ENCODE assay signal across 18 mouse cellular contexts in the genomic region with DNA sequence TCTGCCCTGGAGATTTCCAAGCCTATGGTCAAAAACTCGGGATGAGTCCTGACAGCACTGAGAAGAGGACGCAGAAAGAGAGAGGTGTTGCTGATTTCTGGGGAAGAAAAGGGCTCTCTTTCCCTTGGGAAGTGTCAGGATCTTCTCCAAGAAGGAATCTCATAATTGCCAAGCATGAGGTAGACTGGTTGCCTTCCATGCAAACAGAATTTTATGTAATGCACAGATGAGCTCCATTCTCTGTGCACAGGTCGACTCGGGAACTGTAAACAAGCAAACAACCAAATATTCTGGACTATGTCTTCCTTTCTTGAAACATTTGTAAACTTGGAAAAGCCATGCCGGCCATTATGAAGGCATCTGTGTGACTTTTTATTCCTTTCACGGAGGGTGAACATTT. TPM values are rescaled to one million over a fixed set of nuclear protein-coding genes. Genes with fewer than 3 reads are reported as not detected.
"Had no signal": no experiment of that assay in that cellular context is flagged by ENCODE, and none has a peak within 500 bp of the region (broad histone marks: within the 10 kb centered on the region; RNA-seq: fewer than 3 reads in every experiment).

No protein-coding gene starts in this region.

- H3K4me3 ChIP-seq: lung, embryonic 15.5 days; megakaryocyte, embryonic 14.5 days; midbrain, embryonic 13.5 days; midbrain, embryonic 15.5 days; neural tube, embryonic 12.5 days; stomach, embryonic 15.5 days had no signal

- H3K27ac ChIP-seq: lung, embryonic 15.5 days; macrophage; midbrain, embryonic 13.5 days; midbrain, embryonic 15.5 days; neural tube, embryonic 12.5 days; stomach, embryonic 15.5 days; stomach, postnatal 0 days had no signal

- DNase-seq: lung, adult 2 months; lung, postnatal 14 days; lung, postnatal 36 days; right cerebral cortex, postnatal 14 days; thymus, adult 2 months; thymus, postnatal 25 days; thymus, postnatal 4 days had no signal

- H3K27me3 ChIP-seq: stomach, embryonic 15.5 days had no signal

RNA-seq across cellular contexts. Expression of gene Tmem266, which starts 2.7 kb away (rescaled TPM):
- total RNA-seq: megakaryocyte progenitor cell, adult 5-6 weeks; monocyte, adult 5-6 weeks had no signal

RNA-seq across cellular contexts. Expression of gene Nrg4, which starts 2.8 kb away (rescaled TPM):
- total RNA-seq: midbrain, postnatal 0 days had no signal
